Mouse (Mus musculus): ENCODE measurements at regions not wholly inside any gene's neighbourhood (a gene's known extent, or its start where the extent isn't known, plus 50 kb on each side); places are given as distances from the start of the nearest gene placed in this dataset.

DNA sequence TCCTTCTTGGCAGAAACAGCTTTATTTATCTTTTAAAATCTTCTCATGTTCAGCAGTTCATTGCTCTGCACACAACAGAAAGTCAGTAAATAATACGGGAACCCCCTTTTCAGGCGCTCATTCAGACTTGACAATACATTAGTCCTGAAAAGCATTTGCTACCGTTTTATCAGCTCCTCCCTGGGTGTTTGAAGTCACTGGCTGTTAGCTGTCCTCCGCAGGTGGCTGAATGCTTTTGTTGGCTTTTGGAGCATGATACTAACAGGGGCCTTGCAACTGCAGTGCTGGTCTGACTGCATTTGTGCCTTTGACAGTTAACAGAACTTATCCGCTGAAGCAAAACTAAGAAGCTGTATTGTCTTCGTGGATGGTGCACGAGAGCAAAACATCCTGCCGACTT lies 135.0 kb upstream of the Gm4301 start:
- TF ChIP-seq CTCF (IDR thresholded peaks at IDR 0.05; ENCODE audit: low read depth), result no peak
- no peak for TF ChIP-seq EP300 (IDR thresholded peaks at IDR 0.05; ENCODE audit: low read depth)

Measured in liver, postnatal 0 days (tissue).